ENCODE assay signal across 8 mouse cellular contexts in the genomic region with DNA sequence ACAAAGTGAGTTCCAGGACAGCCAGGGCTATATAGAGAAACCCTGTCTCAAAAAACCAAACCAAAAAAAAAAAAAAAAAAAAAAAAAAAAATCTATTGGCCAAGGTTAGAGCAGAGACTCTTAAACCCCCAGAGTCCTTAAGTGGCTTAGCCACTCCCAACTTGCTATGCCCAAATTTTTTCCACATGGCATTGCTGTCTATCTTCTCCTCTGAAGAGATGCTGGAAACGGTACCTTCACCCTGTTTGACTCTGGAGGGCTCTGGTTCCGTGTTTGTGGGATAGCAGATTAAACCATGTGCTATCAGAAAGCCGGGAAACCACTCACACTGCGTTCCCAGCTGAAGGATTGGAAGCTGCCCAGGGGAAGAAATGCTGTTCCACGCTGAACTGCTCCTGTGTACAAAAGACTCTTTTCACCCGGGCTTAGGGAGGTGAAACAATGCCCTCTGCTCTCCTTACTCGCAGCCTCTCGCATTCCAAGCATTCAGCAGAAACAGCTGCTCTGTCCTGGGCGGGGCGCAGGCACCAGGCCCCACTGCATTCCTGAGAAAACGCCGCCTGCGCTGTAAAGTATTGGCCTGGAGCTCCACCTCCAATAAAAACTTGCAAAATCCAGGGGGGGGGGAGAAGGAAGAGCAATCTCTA.
DNase-seq lines count a peak whose midpoint lies in the region; ATAC-seq and TF ChIP-seq lines count a peak whose summit lies in the region.

No protein-coding gene starts in this region.

- under 1% methylated on average over 13 of the region's 13 CpGs for WGBS in forebrain, embryonic 12.5 days
- WGBS in liver, embryonic 15.5 days (ENCODE audit: insufficient replicate concordance): 4% methylated on average over 13 of the region's 13 CpGs
- 2% methylated on average over 13 of the region's 13 CpGs for WGBS in olfactory bulb, adult 2 months

- intact Hi-C loops in heart, postnatal 10 days (cut with DNase I): no loop called here

- H3K4me3 ChIP-seq in forebrain, embryonic 12.5 days (replicated peaks): peak overlapping the region; percentile 36
- peak overlapping the region; percentile 26 for H3K4me3 ChIP-seq in liver, embryonic 15.5 days (replicated peaks)
- H3K4me3 ChIP-seq in olfactory bulb, adult 2 months (ENCODE audit: insufficient read depth, low read depth, low read length): peak overlapping the region; percentile 51

- H3K4me1 ChIP-seq in forebrain, embryonic 12.5 days: peaks cover 31% of the 10 kb centered on the region
- H3K4me1 ChIP-seq in liver, embryonic 15.5 days (replicated peaks): no peaks in the 10 kb centered on the region
- no peaks in the 10 kb centered on the region for H3K4me1 ChIP-seq in olfactory bulb, adult 2 months (ENCODE audit: control insufficient read depth, insufficient read depth, low read length)

- TF ChIP-seq CTCF in olfactory bulb, adult 2 months (IDR thresholded peaks at IDR 0.05; ENCODE audit: insufficient read depth, low read depth, low read length): no peak

- TF ChIP-seq POLR2A in olfactory bulb, adult 2 months (IDR thresholded peaks at IDR 0.05; ENCODE audit: insufficient read depth, low read depth, low read length): no peak

- DNase-seq in adrenal gland, adult (ENCODE audit: inconsistent age in 2 of 2, low spot score in 1 of 2): peak; percentile 13 to 60
- no peak for DNase-seq in adrenal gland, adult 8-10 months
- peak; percentile 70 to 75 for DNase-seq in heart, postnatal 10 days
- peak; percentile 55 to 65 for DNase-seq in kidney, postnatal 36 days
- peak; percentile 90 for DNase-seq in yolk sac, embryonic 10.5 days (ENCODE audit: low spot score)

- no peaks in the 10 kb centered on the region for H3K9me3 ChIP-seq in forebrain, embryonic 12.5 days
- no peaks in the 10 kb centered on the region for H3K9me3 ChIP-seq in liver, embryonic 15.5 days (replicated peaks)

- peak overlapping the region; percentile 44; the same call in 1 of the 2 replicates for H3K9ac ChIP-seq in forebrain, embryonic 12.5 days
- no peak overlapping the region for H3K9ac ChIP-seq in liver, embryonic 15.5 days

- peak overlapping the region; percentile 93 for H3K27ac ChIP-seq in forebrain, embryonic 12.5 days
- H3K27ac ChIP-seq in liver, embryonic 15.5 days (replicated peaks): no peak overlapping the region
- peak overlapping the region; percentile 81 for H3K27ac ChIP-seq in olfactory bulb, adult 2 months (ENCODE audit: insufficient read depth, low read depth, low read length)

- no peaks in the 10 kb centered on the region for H3K36me3 ChIP-seq in forebrain, embryonic 12.5 days (replicated peaks)
- H3K36me3 ChIP-seq in liver, embryonic 15.5 days (replicated peaks): no peaks in the 10 kb centered on the region

- H3K4me2 ChIP-seq in forebrain, embryonic 12.5 days: peak overlapping the region; percentile 60
- peak overlapping the region; percentile 49 for H3K4me2 ChIP-seq in liver, embryonic 15.5 days

- no peaks in the 10 kb centered on the region for H3K27me3 ChIP-seq in forebrain, embryonic 12.5 days
- no peaks in the 10 kb centered on the region for H3K27me3 ChIP-seq in liver, embryonic 15.5 days

- ATAC-seq in forebrain, embryonic 12.5 days (ENCODE audit: low FRiP score): peak; percentile 95
- ATAC-seq in liver, embryonic 15.5 days (ENCODE audit: insufficient read depth): no peak
